Mouse (Mus musculus): ENCODE data around the gene Srcap.
"Not testable (repeated sequence)": the region's sequence is repeated elsewhere in the genome, so short reads cannot be mapped to it uniquely, and the experiment has no call there.

DNA sequence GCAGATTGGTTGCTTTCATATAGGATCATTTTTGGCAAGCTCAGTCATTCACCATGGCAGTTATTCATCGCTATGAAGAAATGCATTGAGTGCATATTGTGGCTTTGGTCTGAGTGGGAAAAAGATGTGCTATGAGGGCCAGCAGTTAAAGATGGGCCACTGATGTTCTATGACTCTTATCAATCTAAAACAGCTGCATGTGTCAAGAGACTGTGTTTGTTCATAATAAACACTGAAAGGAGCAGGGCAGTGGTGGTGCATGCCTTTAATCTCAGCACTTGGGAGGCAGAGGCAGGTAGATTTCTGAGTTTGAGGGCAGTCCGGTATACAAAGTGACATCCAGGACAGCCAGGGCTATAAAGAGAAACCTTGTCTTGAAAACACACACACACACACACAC lies 46.1 kb upstream of the Srcap start:
- not testable (repeated sequence) for TF ChIP-seq POLR2A (IDR thresholded peaks at IDR 0.05; ENCODE audit: borderline replicate concordance, insufficient read depth, low read length); CTCF (IDR thresholded peaks at IDR 0.05; ENCODE audit: borderline replicate concordance, insufficient read depth, low read depth, low read length)

Data from cerebellum, adult 2 months (tissue).